Comparison of ENCODE assay signal across 8 mouse cellular contexts in genomic region chr5:53999831-54000230, GRCm38 (mm10). TPM values are rescaled to one million over a fixed set of nuclear protein-coding genes. Genes with fewer than 3 reads are reported as not detected.
DNase-seq lines count a peak whose midpoint lies in the region; ATAC-seq and TF ChIP-seq lines count a peak whose summit lies in the region.

No protein-coding gene starts in this region.

- peak overlapping the region; percentile 93 for H3K9ac ChIP-seq in kidney, postnatal 0 days (ENCODE audit: low read depth, low read length)
- H3K9ac ChIP-seq in hindbrain, postnatal 0 days (replicated peaks; ENCODE audit: low read length) = peak overlapping the region; percentile 86
- H3K9ac ChIP-seq in midbrain, embryonic 12.5 days (replicated peaks) = peak overlapping the region; percentile 94

- peak overlapping the region; percentile 78 for H3K4me2 ChIP-seq in kidney, postnatal 0 days (ENCODE audit: low read length)
- H3K4me2 ChIP-seq in hindbrain, postnatal 0 days (ENCODE audit: low read depth, low read length) = peak overlapping the region; percentile 88
- peak overlapping the region; percentile 82 for H3K4me2 ChIP-seq in midbrain, embryonic 12.5 days (replicated peaks)

- no peaks in the 10 kb centered on the region for H3K27me3 ChIP-seq in kidney, postnatal 0 days (ENCODE audit: insufficient read depth, low read length)
- H3K27me3 ChIP-seq in hindbrain, postnatal 0 days (ENCODE audit: insufficient read depth, low read length) = no peaks in the 10 kb centered on the region
- no peaks in the 10 kb centered on the region; the same call in 1 of the 2 replicates for H3K27me3 ChIP-seq in midbrain, embryonic 12.5 days

- no peak overlapping the region for H3K27ac ChIP-seq in kidney, postnatal 0 days
- no peak overlapping the region for H3K27ac ChIP-seq in hindbrain, postnatal 0 days
- H3K27ac ChIP-seq in midbrain, embryonic 12.5 days (replicated peaks) = no peak overlapping the region

- H3K4me3 ChIP-seq in kidney, postnatal 0 days (replicated peaks; ENCODE audit: low read depth, low read length) = peak overlapping the region; percentile 95
- H3K4me3 ChIP-seq in hindbrain, postnatal 0 days (ENCODE audit: low read length) = peak overlapping the region; percentile 94
- peak overlapping the region; percentile 91 for H3K4me3 ChIP-seq in midbrain, embryonic 12.5 days

- 0% methylated on average over 2 of the region's 2 CpGs for WGBS in kidney, postnatal 0 days
- WGBS in hindbrain, postnatal 0 days = 0% methylated on average over 2 of the region's 2 CpGs
- 1% methylated on average over 2 of the region's 2 CpGs for WGBS in midbrain, embryonic 12.5 days

- peaks cover 5% of the 10 kb centered on the region; the same call in 1 of the 2 replicates for H3K4me1 ChIP-seq in kidney, postnatal 0 days (replicated peaks; ENCODE audit: insufficient read depth, low read length)
- peaks cover 10% of the 10 kb centered on the region; the same call in 1 of the 2 replicates for H3K4me1 ChIP-seq in hindbrain, postnatal 0 days (ENCODE audit: insufficient read depth, low read length)
- peaks cover 24% of the 10 kb centered on the region for H3K4me1 ChIP-seq in midbrain, embryonic 12.5 days

- no peak for TF ChIP-seq CTCF in kidney, postnatal 0 days (IDR thresholded peaks at IDR 0.05; ENCODE audit: low read depth)
- TF ChIP-seq CTCF in hindbrain, postnatal 0 days (IDR thresholded peaks at IDR 0.05; ENCODE audit: low read depth) = no peak

- H3K9me3 ChIP-seq in kidney, postnatal 0 days (replicated peaks; ENCODE audit: low read length) = no peaks in the 10 kb centered on the region
- H3K9me3 ChIP-seq in hindbrain, postnatal 0 days (ENCODE audit: low read length) = no peaks in the 10 kb centered on the region
- H3K9me3 ChIP-seq in midbrain, embryonic 12.5 days = no peaks in the 10 kb centered on the region

- peak; percentile 61 for DNase-seq in kidney, postnatal 0 days (ENCODE audit: low spot score)
- no peak for DNase-seq in kidney, postnatal 4 days
- peak; percentile 23 for DNase-seq in embryo, embryonic 9.5 days (ENCODE audit: extremely low spot score)
- no peak for DNase-seq in hindbrain, postnatal 0 days (ENCODE audit: low spot score)
- no peak for DNase-seq in left cerebral cortex, adult 9 months (ENCODE audit: low spot score in 2 of 2)
- no peak for DNase-seq in right cerebral cortex, postnatal 36 days (ENCODE audit: low spot score in 2 of 2)
- DNase-seq in cerebellum, adult 11-12 months = no peak

- ATAC-seq in kidney, postnatal 0 days (replicated peaks; ENCODE audit: low FRiP score, low read depth) = no peak
- no peak for ATAC-seq in hindbrain, postnatal 0 days
- ATAC-seq in midbrain, embryonic 12.5 days (ENCODE audit: low FRiP score, low read depth) = no peak

- no peaks in the 10 kb centered on the region for H3K36me3 ChIP-seq in kidney, postnatal 0 days (ENCODE audit: insufficient read depth, low read length)
- no peaks in the 10 kb centered on the region for H3K36me3 ChIP-seq in hindbrain, postnatal 0 days (ENCODE audit: insufficient read depth, low read length)
- H3K36me3 ChIP-seq in midbrain, embryonic 12.5 days = no peaks in the 10 kb centered on the region

RNA-seq across cellular contexts. Expression of gene Stim2, which starts 1.5 kb away (rescaled TPM):
- polyA plus RNA-seq in kidney, postnatal 0 days (2015; fragmentation: Nextera tagmentation; extraction: Ambion mirVana) = 21.4 and 24.2 TPM in 2 replicates
- 30.6 and 30.9 TPM in 2 replicates for total RNA-seq in hindbrain, postnatal 0 days (2014; rRNA removed)
- polyA plus RNA-seq in hindbrain, postnatal 0 days (2015; fragmentation: Nextera tagmentation; extraction: Ambion mirVana) = 32.6 and 33.3 TPM in 2 replicates
- polyA plus RNA-seq in midbrain, embryonic 12.5 days (2016; fragmentation: Nextera tagmentation; extraction: Ambion mirVana) = 24.1 and 24.7 TPM in 2 replicates

Comparison
In these comparisons a context has a peak if more than half of its experiments do, and no peak if none do; other contexts are left out.
1. DNase-seq: peak in kidney, postnatal 0 days (single experiment) and embryo, embryonic 9.5 days (single experiment); none in kidney, postnatal 4 days (0 of 2), hindbrain, postnatal 0 days (single experiment), left cerebral cortex, adult 9 months (0 of 2), right cerebral cortex, postnatal 36 days (0 of 2) and cerebellum, adult 11-12 months (single experiment).
2. Peak in every context shown above with its lines, with median percentiles within 50 percentile points of each other: H3K4me2 ChIP-seq, H3K4me3 ChIP-seq and H3K9ac ChIP-seq.